Mouse (Mus musculus): Measurements from ENCODE around the gene Olfr729.

Olfr729 gene

GRCm38 (mm10) chr14:50152810-50153209 is at the start of gene Olfr729:
TSS of gene Olfr729 (minus strand) at chr14:50152910.
- DNase-seq (ENCODE audit: low spot score in 2 of 2), result no peak

GRCm38 (mm10) chr14:50188098-50188497 is 35.4 kb upstream of the Olfr729 start, which contains the start of gene Olfr730:
TSS of gene Olfr730 (minus strand) at chr14:50188198.
- no peak for DNase-seq (ENCODE audit: low spot score in 2 of 2)

- no peak for DNase-seq (ENCODE audit: low spot score in 2 of 2)
Measured at GRCm38 (mm10) chr14:50142580-50142979, 10.1 kb downstream of the Olfr729 start, which contains the start of gene Olfr728. TSS of gene Olfr728 (minus strand) at chr14:50142680.

- no peak for DNase-seq (ENCODE audit: low spot score in 2 of 2)
Measured at GRCm38 (mm10) chr14:50122886-50123285, 29.8 kb downstream of the Olfr729 start, which contains the start of gene Olfr727. TSS of gene Olfr727 (plus strand) at chr14:50123186.

All from spleen, postnatal 14 days (tissue).